Mouse (Mus musculus) granulocyte monocyte progenitor cell, adult 5-6 weeks (primary cell): ENCODE measurements around the gene Pck1. TPM values are rescaled to one million over a fixed set of nuclear protein-coding genes. Genes with fewer than 3 reads are reported as not detected.

Experiments used
- ATAC-seq: replicated peaks from 2 replicates; pipeline ENCODE4 v1.8.0; 2016; ENCODE audit warnings: mild to moderate bottlenecking, moderate TSS enrichment, inconsistent platforms; ENCODE audit not compliant: poor library complexity, severe bottlenecking
- total RNA-seq, 2 experiments: library from RNA; stranded (forward) in 1 of 2; stranded (reverse) in 1 of 2; fragments of 200-712, 200-1000 nt in 1 of 2; fragments of >200 nt in 1 of 2; fragmentation: Nextera tagmentation in 1 of 2; gene quantifications; 2 replicates each; pipeline ENCODE4 v1.2.3; 2014 to 2017

The Pck1 gene
- total RNA-seq, 2 experiments from 2014 or later, result not detected

GRCm38 (mm10) chr2:173171956-173172355, 19.1 kb downstream of the Pck1 start:
- peak; percentile 31 for ATAC-seq

GRCm38 (mm10) chr2:173172386-173172785, 19.5 kb downstream of the Pck1 start:
- peak; percentile 17 for ATAC-seq

DNA sequence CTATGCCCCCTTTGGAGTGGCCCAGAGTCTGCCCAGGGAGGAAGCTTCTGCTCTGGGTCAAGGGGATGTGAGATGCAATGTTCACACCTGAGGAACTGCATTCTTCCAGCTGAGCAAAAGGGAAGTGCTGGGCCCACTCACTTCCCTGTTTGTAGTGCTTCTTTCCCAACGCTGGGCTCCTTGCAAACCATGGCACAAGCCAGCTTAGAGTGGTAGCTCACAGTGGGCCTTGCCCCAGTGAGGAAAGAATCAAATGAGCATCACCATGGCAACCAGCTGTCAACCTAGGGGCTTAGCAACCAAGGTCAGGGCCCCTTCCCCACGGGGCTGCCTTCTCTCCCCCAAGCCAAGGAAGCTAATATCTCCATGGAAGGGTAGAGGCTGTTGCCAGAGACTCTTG, 20.2 kb downstream of the Pck1 start:
- ATAC-seq, result peak; percentile 72

- no peak for ATAC-seq
These were observed 21.0 kb downstream of the Pck1 start for GRCm38 (mm10) chr2:173173521-173174511.

- no peak for ATAC-seq
These were observed 21.7 kb downstream of the Pck1 start for GRCm38 (mm10) chr2:173174569-173174968.

- ATAC-seq, result no peak
These were observed 22.9 kb downstream of the Pck1 start for GRCm38 (mm10) chr2:173175703-173176102.

DNA sequence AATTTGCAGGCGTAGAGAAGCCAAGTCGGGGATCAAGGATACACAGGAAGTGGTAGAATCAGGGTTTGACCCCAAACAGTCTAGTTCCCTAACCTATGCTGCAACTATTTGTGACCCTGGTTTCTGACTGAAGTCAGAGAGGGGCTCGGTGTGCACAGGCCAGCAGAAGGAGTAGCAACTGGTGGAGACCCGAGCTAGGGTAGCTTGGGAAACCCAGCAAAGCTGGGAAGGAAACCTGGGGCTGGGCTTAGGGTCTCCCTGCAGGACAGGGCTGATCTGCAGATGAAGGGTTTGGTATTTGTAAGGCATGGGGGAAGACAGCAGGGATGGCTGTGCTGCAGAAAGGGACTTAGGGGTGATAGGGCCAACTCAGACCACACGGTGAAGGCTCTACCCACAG, 24.6 kb downstream of the Pck1 start:
- ATAC-seq, result peak; percentile 45

- no peak for ATAC-seq
These were observed 25.1 kb downstream of the Pck1 start for GRCm38 (mm10) chr2:173177951-173178350.

GRCm38 (mm10) chr2:173179046-173179445, 26.2 kb downstream of the Pck1 start:
- ATAC-seq, result no peak

- no peak for ATAC-seq
These were observed 27.2 kb downstream of the Pck1 start for GRCm38 (mm10) chr2:173180026-173180425.

GRCm38 (mm10) chr2:173180721-173181388, 28.0 kb downstream of the Pck1 start:
- no peak for ATAC-seq

DNA sequence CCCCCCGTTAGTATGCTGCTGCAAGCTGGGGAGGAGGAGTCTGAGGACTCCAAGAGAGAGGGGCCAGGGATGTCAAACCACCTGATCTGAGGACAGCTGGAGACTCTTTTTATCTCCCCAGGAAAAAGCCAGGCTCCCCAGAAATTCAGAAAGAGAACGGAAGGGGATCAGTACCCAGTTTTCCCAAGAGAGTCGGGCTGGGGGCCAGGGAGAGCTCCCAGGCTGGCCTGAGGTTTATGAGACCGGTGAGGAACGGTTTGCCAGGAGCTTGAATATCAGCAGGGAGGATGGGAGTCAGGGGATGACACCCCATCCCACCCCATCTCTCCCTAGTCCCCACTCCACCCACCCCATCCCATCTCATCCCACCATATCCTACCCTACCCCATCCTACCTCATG, 28.6 kb downstream of the Pck1 start:
- no peak for ATAC-seq

- ATAC-seq, result no peak
These were observed 29.1 kb downstream of the Pck1 start for GRCm38 (mm10) chr2:173181901-173182300.

GRCm38 (mm10) chr2:173182796-173183195, 29.9 kb downstream of the Pck1 start:
- ATAC-seq, result no peak

GRCm38 (mm10) chr2:173183311-173183710, 30.5 kb downstream of the Pck1 start:
- no peak for ATAC-seq

GRCm38 (mm10) chr2:173183836-173184460, 31.1 kb downstream of the Pck1 start:
- peak; percentile 25; the same call in 1 of the 2 replicates for ATAC-seq

DNA sequence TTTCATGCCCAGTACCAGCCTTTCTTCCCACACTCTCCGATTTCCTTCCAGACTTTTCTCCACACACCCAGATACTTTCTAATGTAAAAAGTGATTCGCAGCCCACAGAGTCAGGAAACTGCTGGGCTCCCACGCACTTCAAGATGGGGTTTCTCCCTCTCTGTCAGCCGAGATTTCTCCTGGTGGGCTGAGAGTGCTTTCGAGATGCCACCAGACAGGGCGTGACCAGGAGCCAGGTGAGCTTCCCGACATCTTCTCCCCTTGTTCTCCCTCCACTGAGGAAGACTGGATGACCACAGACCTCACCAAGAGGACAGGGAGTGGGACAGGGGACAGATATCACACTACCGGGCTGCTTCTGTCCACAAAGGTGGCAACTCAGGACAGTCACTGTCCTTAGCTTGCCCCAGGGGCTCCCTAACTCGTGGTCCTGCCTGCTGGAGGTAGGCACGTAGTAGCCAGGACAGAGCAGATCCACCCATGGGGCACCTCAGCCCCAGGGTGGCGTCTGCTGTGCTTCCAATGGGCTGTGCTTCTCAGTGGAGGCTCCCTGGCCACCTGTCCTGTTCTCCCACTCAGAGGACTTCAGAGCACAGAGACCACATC, 31.7 kb downstream of the Pck1 start:
- no peak for ATAC-seq

- no peak for ATAC-seq
These were observed 32.4 kb downstream of the Pck1 start for GRCm38 (mm10) chr2:173185282-173185681.

DNA sequence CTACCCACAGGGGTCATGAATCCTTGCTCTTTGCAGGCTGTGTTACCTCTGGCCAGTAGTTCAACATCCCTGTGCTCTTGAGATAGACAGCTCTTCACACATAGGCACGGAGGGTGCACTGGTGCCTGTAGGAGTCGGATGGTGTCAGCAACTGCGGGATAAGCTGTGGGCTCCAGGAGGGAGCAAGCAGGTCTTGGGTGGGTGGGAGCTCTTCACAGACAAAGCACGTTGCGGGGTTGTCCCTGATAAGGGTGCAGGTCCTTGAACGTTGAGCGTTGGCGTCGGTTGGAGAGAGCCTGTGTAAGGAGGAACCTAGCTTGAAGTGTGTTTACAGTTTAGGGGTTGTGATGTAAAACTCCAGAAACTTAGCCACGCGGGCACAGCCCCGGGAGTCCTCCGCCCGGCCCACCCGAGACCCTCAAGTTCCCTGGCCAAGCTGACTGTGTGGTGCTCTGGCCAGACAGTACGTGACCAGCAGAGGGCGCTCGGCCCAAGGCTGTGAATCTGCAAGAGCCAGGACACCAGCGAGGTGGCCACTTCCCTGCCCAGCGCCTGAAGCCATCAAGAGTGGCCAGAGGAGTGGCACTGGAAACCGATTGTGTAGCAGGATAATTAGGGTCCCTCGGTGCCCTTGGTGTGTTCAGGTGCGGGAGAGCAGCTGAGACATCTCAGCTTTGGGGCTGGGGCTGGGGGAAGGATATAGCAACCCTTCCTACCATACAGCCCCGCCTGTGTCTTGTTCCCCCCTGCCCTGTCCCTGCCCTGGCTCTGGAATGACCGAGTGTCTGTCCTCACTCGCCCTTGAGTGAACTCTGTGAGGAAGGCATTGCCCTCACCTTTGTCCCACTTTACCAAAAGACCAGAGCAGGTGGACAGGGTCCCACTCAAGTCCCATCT, 33.4 kb downstream of the Pck1 start:
- ATAC-seq, result peak; percentile 78
